Mouse (Mus musculus): ENCODE measurements around the gene R3hdm4.
A peak's percentile ranks its signal among the peaks of the same experiment; 100 is the strongest.

DNA sequence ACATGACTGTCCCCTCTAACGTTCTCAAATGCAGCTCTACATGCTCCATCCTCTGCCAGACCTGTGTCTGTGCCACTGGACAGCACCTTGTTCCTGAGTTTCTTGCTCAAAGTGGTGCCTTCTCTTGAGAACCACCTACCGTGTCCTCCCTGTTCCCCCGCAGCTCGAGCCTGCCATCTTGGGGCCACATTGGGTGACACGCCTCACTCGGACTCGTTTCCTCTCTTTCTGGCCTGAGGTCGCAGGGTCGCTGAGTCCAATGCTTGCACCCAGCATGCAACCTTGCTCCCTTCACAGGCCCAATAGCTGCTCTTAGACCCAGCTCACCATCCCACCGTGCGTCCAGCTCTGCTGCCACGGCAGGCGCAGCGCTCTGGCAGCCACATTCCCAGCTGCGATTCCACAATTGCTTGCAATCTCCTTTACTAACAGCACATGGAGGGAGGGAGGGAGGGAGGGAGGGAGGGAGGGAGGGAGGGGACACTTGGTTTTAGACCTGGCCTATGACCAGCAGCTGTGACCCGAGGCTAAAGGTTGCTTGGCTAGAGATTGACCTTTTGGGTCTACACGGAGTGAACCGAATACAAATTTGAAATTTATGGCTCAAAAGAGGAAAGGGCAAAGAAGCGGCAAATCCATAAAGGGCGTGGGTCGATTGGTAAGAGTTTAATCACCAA, 37.3 kb upstream of the R3hdm4 start:
- peak; percentile 78; the same call in 1 of the 2 replicates for TF ChIP-seq CTCF (IDR thresholded peaks at IDR 0.05; ENCODE audit: low read depth, low read length)
- TF ChIP-seq POLR2A (IDR thresholded peaks at IDR 0.05; ENCODE audit: borderline replicate concordance, low read depth, low read length), result no peak

Data from bone marrow macrophage, adult 2 months (primary cell).